Mouse (Mus musculus) midbrain, embryonic 14.5 days (tissue): ENCODE results near the gene Rpl3. TPM values are rescaled to one million over a fixed set of nuclear protein-coding genes. Genes with fewer than 3 reads are reported as not detected.

Experiments
- ATAC-seq: fragments of 200-750 bp; cut with Nextera tagmentation; 2 replicates; pipeline ENCODE4 v1.8.0; 2017; ENCODE audit warnings: moderate number of reproducible peaks, moderate library complexity; ENCODE audit not compliant: low FRiP score, low TSS enrichment
- DNase-seq: peaks from one replicate; pipeline ENCODE4 v3.0.0-alpha.2; 2015
- H3K27ac ChIP-seq: fragments of 300-500 bp; sonication (generic); replicated peaks from 2 replicates; pipeline ENCODE4 v1.5.1; 2014; ENCODE audit warnings: mild to moderate bottlenecking, low read depth, low read length, moderate library complexity
- H3K27me3 ChIP-seq: fragments of 300-500 bp; sonication (generic); 2 replicates; pipeline ENCODE4 v1.6.1; 2014; ENCODE audit warnings: low read length, control low read depth, mixed read lengths; ENCODE audit not compliant: control insufficient read depth, insufficient read depth
- H3K36me3 ChIP-seq: fragments of 300-500 bp; sonication (generic); 2 replicates; pipeline ENCODE4 v1.6.1; 2014; ENCODE audit warnings: low read length, control low read depth; ENCODE audit not compliant: control insufficient read depth, insufficient read depth
- H3K4me1 ChIP-seq: fragments of 300-500 bp; sonication (generic); 2 replicates; pipeline ENCODE4 v1.6.1; 2014; ENCODE audit warnings: mild to moderate bottlenecking, antibody characterized with exemption, low read length, control low read depth; ENCODE audit not compliant: control insufficient read depth, insufficient read depth
- H3K4me2 ChIP-seq: fragments of 300-500 bp; sonication (generic); 2 replicates; pipeline ENCODE4 v1.6.1; 2014; ENCODE audit warnings: mild to moderate bottlenecking, low read length, moderate library complexity
- H3K4me3 ChIP-seq: fragments of 300-500 bp; sonication (generic); replicated peaks from 2 replicates; pipeline ENCODE4 v1.5.1; 2014; ENCODE audit warnings: low read depth, low read length
- H3K9ac ChIP-seq: fragments of 300-500 bp; sonication (generic); replicated peaks from 2 replicates; pipeline ENCODE4 v1.6.1; 2014; ENCODE audit warnings: mild to moderate bottlenecking, low read length, moderate library complexity
- H3K9me3 ChIP-seq: fragments of 300-500 bp; sonication (generic); 2 replicates; pipeline ENCODE4 v1.6.1; 2016; ENCODE audit warnings: low read length, control low read depth, mixed read lengths; ENCODE audit not compliant: control insufficient read depth
- WGBS: fragments of 180-500 bp; shearing (Covaris S2); extraction: QIAGEN DNeasy Blood & Tissue Kit; methylation state at CpG from one replicate; pipeline ENCODE4 v1.1.7; 2014; 5-methylcytosine and 5-hydroxymethylcytosine counted together
- polyA plus RNA-seq: library from polyadenylated mRNA; unstranded; fragments of >200 nt; fragmentation: Nextera tagmentation; extraction: Ambion mirVana; gene quantifications from 2 replicates; pipeline ENCODE4 v1.2.1, GENCODE M21; 2014

Rpl3 gene
- polyA plus RNA-seq, 1 experiment from 2014 or later, result 724 TPM

DNA sequence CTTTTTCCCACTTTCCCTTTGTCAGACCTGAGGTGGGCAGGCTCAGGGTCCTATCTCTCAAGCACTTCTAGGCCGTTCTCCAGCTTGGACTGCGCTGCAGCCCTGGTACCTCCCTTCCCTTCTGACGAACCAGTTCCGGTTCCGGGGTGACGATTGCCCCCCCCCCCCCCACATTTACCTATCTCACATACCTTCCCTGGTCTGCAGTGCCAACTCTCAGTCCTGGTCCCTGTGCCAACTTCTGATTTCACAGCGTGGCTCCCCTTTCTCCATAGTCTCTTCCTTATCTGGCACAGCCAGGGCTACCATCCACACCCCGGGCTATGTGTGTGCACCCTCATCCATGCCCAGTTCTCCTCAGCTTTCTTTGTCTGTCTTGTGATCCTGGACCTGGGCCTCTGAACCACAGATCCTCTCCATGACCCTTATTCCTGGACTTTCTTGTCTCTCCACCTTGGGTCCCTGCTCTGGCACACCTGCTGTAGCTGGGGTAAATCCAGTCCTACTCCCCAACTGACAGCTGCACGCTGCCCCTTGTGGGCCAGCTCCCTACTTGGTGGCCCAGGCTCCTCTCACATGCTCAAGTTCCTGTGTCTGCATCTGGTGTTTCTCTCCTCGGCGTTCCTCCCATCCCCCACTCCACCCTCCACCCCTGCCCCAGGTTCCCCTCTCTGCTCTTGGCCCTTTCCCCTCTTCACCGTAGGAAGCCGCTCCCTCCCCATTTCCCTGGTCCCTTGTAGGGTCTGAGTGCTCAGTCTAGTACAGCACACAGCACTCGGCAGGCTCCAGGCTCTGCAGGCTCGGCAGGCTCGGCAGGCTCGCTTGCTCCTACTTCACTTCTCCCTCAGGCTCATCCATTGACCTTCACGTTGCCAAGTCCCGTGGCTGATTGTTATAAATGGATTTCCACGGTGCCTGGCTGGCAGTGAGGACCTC is 5.5 kb upstream of the Rpl3 start:
- Histone ChIP-seq H3K27ac (peak overlapping the region; percentile 26), H3K27me3 (no peaks in the 10 kb centered on the region; the same call in 1 of the 2 replicates), H3K4me3 (no peak overlapping the region), H3K4me2 (peak overlapping the region; percentile 20), H3K36me3 (no peaks in the 10 kb centered on the region), H3K9ac (peak overlapping the region; percentile 29; the same call in 1 of the 2 replicates), H3K9me3 (no peaks in the 10 kb centered on the region), H3K4me1 (peaks cover 36% of the 10 kb centered on the region)
- peak; percentile 80 for DNase-seq
- ATAC-seq, result peak; percentile 50; the same call in 1 of the 2 replicates
- 25% methylated on average over 19 of the region's 20 CpGs for WGBS

DNA sequence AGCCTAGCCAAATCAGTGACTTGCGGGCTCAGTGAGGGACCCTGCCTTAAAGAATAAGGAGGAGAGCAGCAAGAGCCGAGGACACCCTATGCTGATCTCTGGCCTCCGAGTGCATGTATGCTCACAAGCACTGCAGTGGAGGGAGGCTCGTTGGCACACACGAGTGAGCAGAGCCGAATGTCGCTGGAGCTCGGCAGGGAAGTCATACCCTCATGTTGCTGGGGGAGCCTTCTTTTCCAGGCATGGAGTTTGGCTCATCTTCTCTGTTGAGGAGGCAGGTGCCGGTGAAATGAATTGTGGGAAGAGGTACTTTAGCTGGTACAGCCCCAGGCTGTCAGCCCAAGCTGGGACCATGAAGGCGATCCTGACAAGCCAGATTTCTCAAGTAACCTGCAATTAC is 4.7 kb upstream of the Rpl3 start:
- H3K4me3 ChIP-seq, result no peak overlapping the region
- peaks cover 38% of the 10 kb centered on the region for H3K4me1 ChIP-seq
- H3K9me3 ChIP-seq, result no peaks in the 10 kb centered on the region
- no peaks in the 10 kb centered on the region; the same call in 1 of the 2 replicates for H3K27me3 ChIP-seq
- H3K4me2 ChIP-seq, result no peak overlapping the region
- H3K36me3 ChIP-seq, result no peaks in the 10 kb centered on the region
- no peak overlapping the region for H3K9ac ChIP-seq
- H3K27ac ChIP-seq, result no peak overlapping the region
- ATAC-seq, result no peak
- WGBS, result 64% methylated on average over 10 of the region's 10 CpGs
- DNase-seq, result no peak

DNA sequence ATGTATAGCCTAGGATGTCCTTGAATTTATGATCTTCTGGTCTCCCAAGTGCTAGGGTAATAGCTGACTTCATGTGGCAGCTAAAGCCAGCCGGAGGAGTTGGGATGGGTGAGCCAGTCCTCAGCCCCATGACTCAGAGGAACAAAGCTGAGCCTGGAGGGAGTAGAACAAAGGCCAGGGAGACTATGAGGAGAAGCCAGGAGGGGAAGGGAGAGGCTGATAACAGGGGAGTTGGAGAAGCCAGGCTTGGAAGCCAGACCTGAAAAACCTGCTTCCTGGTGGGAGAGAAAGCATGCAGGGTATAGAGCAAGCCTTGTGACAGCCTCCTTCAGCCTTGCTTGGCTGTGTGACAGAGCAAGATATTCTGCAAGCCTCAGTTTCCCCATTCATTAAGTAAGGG is 3.9 kb upstream of the Rpl3 start:
- H3K36me3 ChIP-seq, result no peaks in the 10 kb centered on the region
- no peak for DNase-seq
- no peaks in the 10 kb centered on the region; the same call in 1 of the 2 replicates for H3K27me3 ChIP-seq
- no peak overlapping the region for H3K27ac ChIP-seq
- no peaks in the 10 kb centered on the region for H3K9me3 ChIP-seq
- H3K9ac ChIP-seq, result no peak overlapping the region
- no peak for ATAC-seq
- no peak overlapping the region for H3K4me3 ChIP-seq
- H3K4me2 ChIP-seq, result no peak overlapping the region
- peaks cover 38% of the 10 kb centered on the region for H3K4me1 ChIP-seq
- WGBS, result 71% methylated on average over 1 of the region's 1 CpGs

DNA sequence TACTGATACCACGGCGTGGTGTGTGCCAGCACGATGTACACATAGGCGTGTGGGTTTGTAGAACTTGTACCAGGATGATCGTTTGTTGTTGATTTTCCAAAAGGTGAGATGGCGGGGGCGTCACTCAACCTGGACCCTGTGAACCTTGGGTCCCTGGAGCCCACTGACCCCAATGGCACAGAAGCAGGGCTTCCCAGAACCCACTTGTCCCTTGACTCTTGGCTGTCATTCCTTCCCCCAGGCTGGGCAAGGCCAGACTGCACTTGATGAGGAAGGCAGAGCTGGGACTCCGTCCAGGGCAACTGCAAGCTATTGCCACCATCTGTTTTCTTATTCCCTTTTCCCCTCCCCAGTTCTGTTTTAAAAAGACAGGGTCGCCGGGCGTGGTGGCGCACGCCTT is 2.5 kb upstream of the Rpl3 start:
- Histone ChIP-seq H3K4me3 (no peak overlapping the region), H3K4me2 (no peak overlapping the region), H3K27ac (no peak overlapping the region), H3K9me3 (no peaks in the 10 kb centered on the region), H3K4me1 (peaks cover 38% of the 10 kb centered on the region), H3K9ac (no peak overlapping the region), H3K27me3 (no peaks in the 10 kb centered on the region; the same call in 1 of the 2 replicates), H3K36me3 (no peaks in the 10 kb centered on the region)
- no peak for DNase-seq
- 90% methylated on average over 13 of the region's 13 CpGs for WGBS
- no peak for ATAC-seq

DNA sequence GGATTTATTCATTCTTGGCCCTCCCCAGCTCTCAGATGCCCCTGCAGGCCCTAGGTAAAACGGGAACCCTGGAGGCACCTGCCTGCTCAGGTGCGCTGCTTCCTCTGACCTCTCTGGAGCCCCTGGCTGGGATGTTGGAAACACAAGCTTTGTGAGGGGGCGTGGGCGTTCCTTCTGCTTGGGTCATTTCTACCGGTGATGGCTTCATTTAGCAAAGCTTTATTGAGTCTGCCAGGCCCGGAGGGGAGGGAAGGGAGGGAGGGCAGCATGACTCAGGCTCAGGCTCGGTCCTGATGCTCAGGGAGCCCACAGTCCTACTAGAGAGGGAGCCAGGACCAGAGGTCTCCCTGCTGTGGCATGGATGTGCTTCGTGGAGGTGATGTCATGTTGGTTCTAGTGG is 931 bp upstream of the Rpl3 start:
- Histone ChIP-seq H3K4me2 (peak overlapping the region; percentile 76), H3K9me3 (no peaks in the 10 kb centered on the region), H3K36me3 (no peaks in the 10 kb centered on the region), H3K9ac (peak overlapping the region; percentile 84), H3K4me1 (peaks cover 23% of the 10 kb centered on the region), H3K27me3 (no peaks in the 10 kb centered on the region; the same call in 1 of the 2 replicates), H3K27ac (no peak overlapping the region), H3K4me3 (peak overlapping the region; percentile 75)
- ATAC-seq (no peak), DNase-seq (peak; percentile 27)
- 12% methylated on average over 8 of the region's 8 CpGs for WGBS

DNA sequence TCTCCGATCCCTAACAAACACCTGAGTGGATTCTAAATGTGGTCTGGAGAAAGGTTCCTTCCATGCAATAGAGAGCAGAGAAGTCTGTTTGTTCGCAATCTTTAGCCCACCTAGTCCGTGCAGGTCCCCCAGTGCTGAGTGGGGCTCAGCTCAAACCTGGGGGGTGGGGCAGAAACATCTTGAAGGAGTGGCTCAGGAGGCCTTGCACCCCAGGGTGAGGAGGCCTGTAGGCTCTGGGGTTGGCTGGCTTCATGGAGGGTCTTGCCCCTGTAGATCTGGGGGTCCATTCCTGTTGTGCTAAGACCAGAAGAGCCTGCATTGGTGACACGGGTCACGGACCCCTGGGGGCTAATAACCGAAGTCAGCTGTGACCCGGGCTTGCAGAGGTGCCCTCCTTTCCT is 373 bp upstream of the Rpl3 start:
- H3K27me3 ChIP-seq, result no peaks in the 10 kb centered on the region; the same call in 1 of the 2 replicates
- 13% methylated on average over 7 of the region's 7 CpGs for WGBS
- H3K36me3 ChIP-seq, result no peaks in the 10 kb centered on the region
- H3K27ac ChIP-seq, result no peak overlapping the region
- ATAC-seq (no peak), DNase-seq (no peak)
- peak overlapping the region; percentile 75 for H3K4me3 ChIP-seq
- no peaks in the 10 kb centered on the region for H3K9me3 ChIP-seq
- peaks cover 17% of the 10 kb centered on the region for H3K4me1 ChIP-seq
- H3K4me2 ChIP-seq, result peak overlapping the region; percentile 76
- H3K9ac ChIP-seq, result peak overlapping the region; percentile 84

DNA sequence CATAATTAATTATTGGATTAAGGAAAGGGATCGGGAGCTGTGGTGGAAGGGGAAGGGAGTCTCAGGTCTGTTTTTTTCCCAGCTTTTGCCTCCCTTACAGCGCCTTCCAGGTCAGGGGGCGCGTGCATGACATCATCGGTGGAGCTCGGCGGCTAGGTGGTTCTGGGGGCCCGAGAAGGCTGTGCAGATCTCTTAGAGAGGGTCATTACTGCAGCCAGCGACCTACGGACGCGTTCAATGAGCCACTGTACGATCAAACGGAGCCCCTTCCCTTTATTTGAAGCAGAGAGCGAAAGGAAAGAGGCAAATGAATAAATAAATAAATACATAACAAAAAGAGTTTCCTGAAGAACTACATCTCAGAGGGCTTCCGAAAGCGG is 937 bp downstream of the Rpl3 start:
- peak overlapping the region; percentile 84 for H3K9ac ChIP-seq
- DNase-seq, result peak; percentile 65
- H3K4me3 ChIP-seq, result peak overlapping the region; percentile 75
- H3K4me2 ChIP-seq, result peak overlapping the region; percentile 76
- H3K27me3 ChIP-seq, result no peaks in the 10 kb centered on the region; the same call in 1 of the 2 replicates
- H3K36me3 ChIP-seq, result no peaks in the 10 kb centered on the region
- H3K9me3 ChIP-seq, result no peaks in the 10 kb centered on the region
- 0 out of 2 replicates have a peak overlapping the region, but pooled peaks have one; percentile 26 for H3K27ac ChIP-seq
- ATAC-seq, result 0 out of 2 replicates have a peak, but pooled peaks have one; percentile 58
- WGBS, result 1% methylated on average over 17 of the region's 17 CpGs
- peaks cover 8% of the 10 kb centered on the region; the same call in 1 of the 2 replicates for H3K4me1 ChIP-seq

DNA sequence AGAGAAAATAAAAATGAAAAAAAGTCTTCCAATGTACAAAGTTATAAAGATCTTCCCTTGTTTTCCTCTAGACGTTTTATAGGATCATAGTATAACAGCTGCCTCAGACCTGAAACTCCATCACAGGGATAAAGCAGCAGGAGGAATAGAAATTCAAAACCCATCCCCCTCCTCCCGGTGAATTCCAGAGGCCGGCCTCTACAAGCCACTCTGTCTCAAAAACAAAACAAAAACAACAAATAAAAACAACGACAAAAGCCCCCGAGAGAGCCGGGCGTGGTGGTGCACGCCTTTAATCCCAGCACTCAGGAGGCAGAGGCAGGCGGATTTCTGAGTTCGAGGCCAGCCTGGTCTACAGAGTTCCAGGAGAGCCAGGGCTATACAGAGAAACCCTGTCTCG is 1.5 kb downstream of the Rpl3 start:
- 77% methylated on average over 11 of the region's 11 CpGs for WGBS
- ATAC-seq, result no peak

More for the DNA sequence above, 1.5 kb downstream of the Rpl3 start:
- no peak overlapping the region for H3K27ac ChIP-seq
- no peak for DNase-seq
- H3K27me3 ChIP-seq, result no peaks in the 10 kb centered on the region; the same call in 1 of the 2 replicates
- peaks cover 8% of the 10 kb centered on the region; the same call in 1 of the 2 replicates for H3K4me1 ChIP-seq
- H3K9me3 ChIP-seq, result no peaks in the 10 kb centered on the region
- H3K9ac ChIP-seq, result no peak overlapping the region
- peak overlapping the region; percentile 76 for H3K4me2 ChIP-seq
- H3K36me3 ChIP-seq, result no peaks in the 10 kb centered on the region
- no peak overlapping the region for H3K4me3 ChIP-seq
